Mouse (Mus musculus): ENCODE data around the gene Mrpl21.
A peak's percentile ranks its signal among the peaks of the same experiment; 100 is the strongest.

The Mrpl21 gene

DNA sequence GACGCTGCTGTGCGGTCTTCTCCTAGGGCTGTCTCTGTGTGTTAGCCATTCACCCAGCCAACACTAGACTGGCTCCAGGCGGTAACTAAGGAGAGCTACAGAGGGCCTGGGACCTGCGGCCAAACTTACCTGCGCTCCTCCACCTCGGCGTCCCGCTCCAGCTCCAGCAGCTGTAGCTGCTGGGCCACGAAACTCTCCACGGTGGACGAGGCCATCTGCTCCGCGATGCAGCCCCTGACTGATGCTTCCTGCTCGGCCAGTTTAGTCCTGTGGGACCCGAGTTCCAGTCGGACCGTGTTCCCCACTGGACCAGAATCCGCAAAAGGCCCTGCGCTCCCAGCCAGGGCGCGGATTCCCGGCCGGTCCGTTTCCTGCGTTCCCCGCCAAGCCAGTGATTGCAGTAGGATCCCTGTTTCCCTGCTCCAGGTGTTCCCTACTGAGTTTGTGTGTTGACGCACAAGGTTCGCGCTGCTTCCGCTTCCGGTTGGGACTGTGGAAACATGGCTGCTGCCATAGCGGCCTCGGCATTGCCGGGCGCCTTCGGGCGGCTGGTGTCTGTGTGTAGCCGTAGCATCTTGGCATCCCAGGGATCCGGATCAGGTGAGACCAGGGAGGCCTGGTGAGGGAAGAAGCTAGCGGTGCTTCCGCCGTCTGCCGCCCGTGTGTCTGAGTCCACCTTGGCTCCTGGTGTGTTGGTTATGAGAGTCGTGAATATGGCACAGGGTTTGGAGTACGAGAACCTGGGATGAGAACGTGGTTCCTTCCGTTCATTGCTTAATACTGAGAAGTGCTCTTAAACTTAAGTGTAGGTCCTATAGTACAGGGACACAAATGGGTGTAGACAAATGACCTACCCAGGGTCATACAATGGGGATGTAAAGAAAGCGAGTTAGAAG, at the start of gene Mrpl21, which contains the start of gene Ighmbp2:
Gene Mrpl21 (plus strand): TSS at position 330 of the 896 bp plus-strand sequence.
Gene Ighmbp2 (minus strand): TSS at position 446 of the 896 bp plus-strand sequence.
- peak; percentile 89 for DNase-seq (ENCODE audit: low spot score)

DNA sequence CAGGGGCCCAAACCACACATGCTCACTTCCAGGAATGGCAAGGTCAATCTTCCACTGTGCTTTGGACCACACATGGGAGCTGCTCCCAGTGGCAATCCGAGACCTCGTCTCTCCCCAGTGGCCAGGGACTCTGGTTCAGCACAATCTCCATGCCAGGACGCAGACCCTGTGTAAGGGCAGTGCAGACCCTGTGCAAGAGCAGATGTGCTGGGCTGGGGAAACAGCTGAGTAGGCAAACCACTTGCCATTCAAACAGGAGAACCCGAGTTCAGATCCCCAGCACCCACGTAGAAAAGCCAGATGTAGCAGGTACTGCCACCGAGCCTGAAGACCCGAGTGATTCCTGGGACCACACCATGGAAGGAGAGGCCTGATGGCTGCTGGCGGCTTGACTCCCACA, 22.7 kb upstream of the Mrpl21 start:
- DNase-seq (ENCODE audit: low spot score) = no peak

- no peak for DNase-seq (ENCODE audit: low spot score)
Measured at GRCm38 (mm10) chr19:3260591-3260990, 22.1 kb upstream of the Mrpl21 start.

DNA sequence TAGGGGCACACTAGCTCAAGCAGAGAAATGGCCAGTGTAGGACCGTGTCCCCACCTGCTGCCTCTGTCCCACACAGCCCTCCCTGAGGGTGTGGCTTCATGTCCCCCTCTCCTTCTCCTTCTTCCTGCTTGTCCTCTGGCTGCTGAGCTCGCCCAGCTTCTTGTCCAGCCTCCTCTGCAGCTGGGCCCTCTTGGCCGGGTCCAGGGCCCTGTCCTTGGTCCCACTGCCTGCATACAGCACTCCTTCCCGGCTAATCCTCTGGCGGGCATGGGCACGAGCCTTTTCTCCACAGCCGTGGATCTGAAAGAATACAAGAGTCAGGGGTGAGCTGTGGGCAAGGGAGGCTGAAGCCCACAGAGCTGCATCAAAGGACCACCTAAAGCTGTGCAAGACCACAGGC, 21.4 kb upstream of the Mrpl21 start:
- DNase-seq (ENCODE audit: low spot score) = no peak

- no peak for DNase-seq (ENCODE audit: low spot score)
Measured at GRCm38 (mm10) chr19:3261764-3262525, 20.8 kb upstream of the Mrpl21 start.

- DNase-seq (ENCODE audit: low spot score) = peak; percentile 0
Measured at GRCm38 (mm10) chr19:3264348-3264747, 18.4 kb upstream of the Mrpl21 start.

DNA sequence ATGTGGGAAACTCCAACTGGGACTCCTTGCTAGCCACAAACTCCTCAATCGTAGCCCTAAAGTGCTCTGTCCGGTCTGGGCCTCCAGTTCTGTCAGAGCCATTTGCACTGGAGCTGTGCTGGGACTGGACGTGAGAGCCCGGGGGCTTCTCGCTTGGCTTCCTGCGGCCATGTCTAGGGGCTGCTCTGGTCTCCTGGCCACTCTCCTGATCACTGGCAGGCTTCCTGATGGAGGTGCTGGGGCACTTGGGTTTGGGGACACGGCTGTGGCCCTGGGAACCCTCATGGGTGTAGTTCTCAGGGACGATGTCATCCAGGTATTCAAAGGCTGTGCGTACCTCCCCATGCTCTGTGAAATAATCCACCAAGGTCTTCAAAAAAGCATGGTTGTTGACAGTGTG, 17.5 kb upstream of the Mrpl21 start:
- DNase-seq (ENCODE audit: low spot score) = no peak

GRCm38 (mm10) chr19:3266136-3266535, 16.6 kb upstream of the Mrpl21 start:
- no peak for DNase-seq (ENCODE audit: low spot score)

GRCm38 (mm10) chr19:3266676-3267075, 16.0 kb upstream of the Mrpl21 start:
- DNase-seq (ENCODE audit: low spot score) = no peak

DNA sequence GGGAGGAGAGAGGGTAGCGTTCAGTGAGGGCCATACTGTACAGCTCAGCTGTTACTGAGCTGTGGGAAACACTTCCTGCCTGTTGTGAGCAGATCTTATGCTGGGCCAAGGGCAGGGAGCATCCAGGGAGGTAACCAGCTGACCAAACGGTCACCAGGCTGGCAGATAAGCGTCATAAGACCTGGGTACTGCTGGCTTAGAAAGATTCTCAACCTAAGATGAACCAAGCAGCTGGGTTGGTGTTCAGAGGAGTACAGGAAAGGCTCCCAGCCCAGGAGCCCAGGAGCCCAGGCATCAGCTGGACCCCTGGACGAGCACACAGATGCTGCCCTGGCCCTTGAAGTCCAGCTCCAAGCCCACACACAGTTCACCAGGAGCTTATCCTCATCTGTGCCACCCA, 15.4 kb upstream of the Mrpl21 start:
- no peak for DNase-seq (ENCODE audit: low spot score)

DNA sequence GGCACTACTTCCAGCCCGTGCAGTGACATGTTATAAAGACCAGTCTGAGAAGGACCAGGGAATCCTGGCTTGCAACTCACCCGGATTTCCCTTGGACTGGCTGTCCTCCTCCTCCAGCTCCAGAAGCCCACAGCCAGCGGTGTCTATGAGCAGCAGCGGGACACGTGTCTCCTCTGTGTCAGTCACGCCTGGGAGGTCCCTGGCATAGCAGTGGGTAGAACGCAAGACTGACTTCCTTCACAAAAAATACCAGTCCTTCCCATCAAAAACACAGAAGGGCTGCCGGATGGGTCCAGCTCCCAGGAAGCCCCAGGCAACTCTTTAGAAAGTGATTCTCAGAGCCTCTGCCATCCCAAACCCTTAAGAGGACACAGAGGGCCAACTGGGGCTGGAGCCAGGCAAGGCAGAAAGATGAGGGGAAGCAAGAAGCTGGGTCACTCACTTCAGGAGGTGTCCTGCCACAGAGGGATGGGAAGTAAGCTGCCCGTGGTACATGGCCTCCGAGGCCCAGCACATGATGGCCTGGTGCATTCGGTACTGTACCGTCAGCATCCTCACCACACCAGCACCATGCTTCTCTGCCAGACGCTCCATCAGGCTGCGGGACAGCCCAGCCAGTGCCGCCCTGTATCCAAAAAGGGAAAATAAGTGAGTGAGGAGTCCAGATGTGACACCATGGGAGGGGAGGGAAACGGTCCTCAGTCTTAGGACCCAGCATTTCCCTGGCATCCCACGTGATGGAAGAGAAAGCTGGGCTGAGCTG, 14.3 kb upstream of the Mrpl21 start:
- DNase-seq (ENCODE audit: low spot score) = no peak

DNA sequence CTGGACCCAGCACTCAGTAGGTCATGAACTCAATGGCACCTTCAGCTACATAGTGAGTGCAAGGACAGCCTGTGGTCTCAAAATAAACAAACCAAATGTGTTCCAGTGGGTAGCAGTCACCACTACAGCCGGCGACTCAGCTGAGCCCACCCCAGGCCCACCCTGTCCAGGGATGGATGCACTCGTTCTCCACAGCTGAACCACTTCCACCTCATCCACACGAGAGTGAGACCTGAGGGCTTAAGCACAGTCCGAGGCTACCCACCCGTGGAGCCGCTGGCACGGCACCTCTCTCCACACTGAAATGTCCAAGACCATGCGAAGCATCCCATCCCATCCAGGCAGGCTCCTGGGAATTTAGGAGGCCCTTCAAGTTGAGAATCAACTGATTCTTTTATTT, 13.4 kb upstream of the Mrpl21 start:
- no peak for DNase-seq (ENCODE audit: low spot score)

DNA sequence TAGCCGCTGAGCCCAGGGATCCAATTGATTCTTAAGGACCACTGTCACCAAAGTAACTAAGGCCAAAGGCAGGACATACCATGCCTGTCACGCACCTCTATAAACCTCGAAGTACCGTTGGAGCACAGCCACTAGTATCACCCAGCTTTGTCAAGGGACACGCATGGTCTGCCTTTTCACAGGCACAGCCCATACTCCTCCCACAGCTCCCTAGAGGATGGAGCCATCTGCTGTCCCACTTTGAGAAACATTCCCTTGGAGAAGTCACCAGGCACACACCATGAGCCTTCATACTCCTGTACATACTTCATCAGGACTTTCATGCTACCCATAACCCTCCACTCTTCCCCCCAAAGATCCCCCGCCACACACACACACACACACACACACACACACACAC, 12.9 kb upstream of the Mrpl21 start:
- DNase-seq (ENCODE audit: low spot score) = no peak

DNA sequence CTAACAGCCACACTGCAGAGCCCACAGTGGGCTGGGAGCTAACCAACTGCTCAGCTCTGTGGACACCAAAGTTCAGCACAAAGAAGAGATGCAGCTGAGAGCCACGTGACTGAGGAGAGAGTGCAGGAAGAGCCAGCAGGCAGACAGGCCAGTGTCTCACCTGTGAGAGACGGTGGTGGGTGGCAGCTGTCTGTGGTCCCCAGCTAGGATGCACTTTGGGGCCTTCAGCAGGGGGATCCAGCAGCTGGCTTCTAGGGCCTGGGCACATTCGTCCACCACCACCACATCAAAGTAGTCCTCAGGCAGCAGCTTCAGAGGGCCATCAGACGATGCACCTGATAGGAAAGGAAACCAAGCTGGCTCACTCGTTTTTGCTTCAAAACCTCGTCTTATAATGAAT, 11.3 kb upstream of the Mrpl21 start:
- no peak for DNase-seq (ENCODE audit: low spot score)

GRCm38 (mm10) chr19:3273331-3273730, 9.4 kb upstream of the Mrpl21 start:
- DNase-seq (ENCODE audit: low spot score) = no peak

DNA sequence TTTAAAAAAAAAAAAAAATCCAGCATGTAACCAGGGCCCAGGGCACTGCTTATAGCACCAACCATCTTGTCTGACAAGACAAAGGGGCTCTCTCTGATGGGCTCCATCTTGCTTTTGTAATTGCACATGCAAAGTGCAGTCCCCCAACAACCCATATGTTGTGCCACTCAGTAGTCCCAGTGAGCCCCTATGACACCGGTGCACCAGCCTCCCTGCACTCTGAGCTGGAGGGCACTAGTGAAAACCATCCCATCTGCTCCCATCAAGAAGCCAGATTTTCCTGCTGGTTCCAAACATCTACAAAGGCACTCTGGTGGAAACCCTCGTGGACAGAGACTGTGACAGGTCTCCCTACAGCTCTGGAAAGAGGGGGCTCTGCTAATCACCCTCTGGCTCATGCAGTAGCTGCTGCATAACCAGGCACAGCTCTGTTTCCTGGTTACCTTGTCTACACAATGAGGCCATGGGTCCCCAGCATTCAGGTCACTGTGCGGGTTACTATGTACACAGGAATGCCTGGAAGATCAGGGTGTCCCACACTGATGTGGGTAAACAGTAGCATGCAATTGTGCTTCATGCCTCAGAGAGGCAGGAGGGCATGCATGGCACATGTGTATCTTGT, 6.8 kb upstream of the Mrpl21 start:
- no peak for DNase-seq (ENCODE audit: low spot score)

DNA sequence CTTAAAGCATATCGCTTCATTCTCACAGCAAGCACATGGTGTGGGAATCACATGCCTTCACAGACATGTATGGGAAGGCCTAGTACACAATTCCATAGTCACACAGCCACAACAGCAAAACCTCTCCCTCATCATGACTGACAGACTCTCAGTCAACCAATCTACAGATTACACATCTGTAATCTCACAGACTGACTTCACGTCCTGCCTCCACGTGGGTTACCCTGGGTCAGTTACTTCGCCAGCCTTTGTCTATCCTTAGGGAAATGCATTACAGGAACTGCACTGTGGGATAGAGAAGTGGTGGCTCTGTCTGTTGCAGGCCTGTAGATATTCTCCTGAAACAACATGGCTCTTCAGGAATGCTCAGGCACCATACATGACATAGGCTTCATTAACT, 815 bp upstream of the Mrpl21 start:
- no peak for DNase-seq (ENCODE audit: low spot score)

- DNase-seq (ENCODE audit: low spot score) = no peak
Measured at GRCm38 (mm10) chr19:3289006-3289405, 6.3 kb downstream of the Mrpl21 start.

- DNase-seq (ENCODE audit: low spot score) = peak; percentile 14
Measured at GRCm38 (mm10) chr19:3292028-3292427, 9.3 kb downstream of the Mrpl21 start.

GRCm38 (mm10) chr19:3292993-3293392, 10.3 kb downstream of the Mrpl21 start:
- no peak for DNase-seq (ENCODE audit: low spot score)

- DNase-seq (ENCODE audit: low spot score) = no peak
Measured at GRCm38 (mm10) chr19:3295245-3295644, 12.5 kb downstream of the Mrpl21 start.

GRCm38 (mm10) chr19:3297034-3297433, 14.3 kb downstream of the Mrpl21 start:
- DNase-seq (ENCODE audit: low spot score) = no peak

Measured in yolk sac, embryonic 10.5 days (tissue).